Mouse (Mus musculus) forebrain, embryonic 13.5 days (tissue): ENCODE data around the gene Ptpn11. TPM values are rescaled to one million over a fixed set of nuclear protein-coding genes. Genes with fewer than 3 reads are reported as not detected.

Experiments used
- ATAC-seq: fragments of 200-750 bp; cut with Nextera tagmentation; 2 replicates; pipeline ENCODE4 v1.8.0; 2017
- H3K27ac ChIP-seq: fragments of 300-500 bp; sonication (generic); 2 replicates; pipeline ENCODE4 v1.5.1; 2015; ENCODE audit warnings: inconsistent platforms, mild to moderate bottlenecking, moderate library complexity
- H3K27me3 ChIP-seq: fragments of 300-500 bp; sonication (generic); 2 replicates; pipeline ENCODE4 v1.6.1; 2015; ENCODE audit warnings: mild to moderate bottlenecking, inconsistent platforms
- H3K36me3 ChIP-seq: fragments of 300-500 bp; sonication (generic); 2 replicates; pipeline ENCODE4 v1.6.1; 2015; ENCODE audit warnings: mild to moderate bottlenecking, inconsistent platforms; ENCODE audit not compliant: poor library complexity, severe bottlenecking
- H3K4me1 ChIP-seq: fragments of 300-500 bp; sonication (generic); 2 replicates; pipeline ENCODE4 v1.6.1; 2015; ENCODE audit warnings: inconsistent platforms
- H3K4me2 ChIP-seq: fragments of 300-500 bp; sonication (generic); 2 replicates; pipeline ENCODE4 v1.6.1; 2015; ENCODE audit warnings: inconsistent platforms, mild to moderate bottlenecking, moderate library complexity
- H3K4me3 ChIP-seq: fragments of 300-500 bp; sonication (generic); 2 replicates; pipeline ENCODE4 v1.5.1; 2015; ENCODE audit warnings: mild to moderate bottlenecking, inconsistent platforms
- H3K9ac ChIP-seq: fragments of 300-500 bp; sonication (generic); 2 replicates; pipeline ENCODE4 v1.6.1; 2015; ENCODE audit warnings: mild to moderate bottlenecking, inconsistent platforms
- H3K9me3 ChIP-seq: fragments of 300-500 bp; sonication (generic); replicated peaks from 2 replicates; pipeline ENCODE4 v1.6.1; 2016; ENCODE audit warnings: inconsistent platforms
- WGBS: fragments of 180-500 bp; shearing (Covaris S2); methylation state at CpG from one replicate; pipeline ENCODE4 v1.1.7; 2015; 5-methylcytosine and 5-hydroxymethylcytosine counted together
- polyA plus RNA-seq: library from polyadenylated mRNA; unstranded; fragments of >200 nt; fragmentation: Nextera tagmentation; extraction: Ambion mirVana; gene quantifications from 2 replicates; pipeline ENCODE4 v1.2.1, GENCODE M21; 2015

Ptpn11 gene
- polyA plus RNA-seq, 1 experiment from 2014 or later, result 27.8 TPM

DNA sequence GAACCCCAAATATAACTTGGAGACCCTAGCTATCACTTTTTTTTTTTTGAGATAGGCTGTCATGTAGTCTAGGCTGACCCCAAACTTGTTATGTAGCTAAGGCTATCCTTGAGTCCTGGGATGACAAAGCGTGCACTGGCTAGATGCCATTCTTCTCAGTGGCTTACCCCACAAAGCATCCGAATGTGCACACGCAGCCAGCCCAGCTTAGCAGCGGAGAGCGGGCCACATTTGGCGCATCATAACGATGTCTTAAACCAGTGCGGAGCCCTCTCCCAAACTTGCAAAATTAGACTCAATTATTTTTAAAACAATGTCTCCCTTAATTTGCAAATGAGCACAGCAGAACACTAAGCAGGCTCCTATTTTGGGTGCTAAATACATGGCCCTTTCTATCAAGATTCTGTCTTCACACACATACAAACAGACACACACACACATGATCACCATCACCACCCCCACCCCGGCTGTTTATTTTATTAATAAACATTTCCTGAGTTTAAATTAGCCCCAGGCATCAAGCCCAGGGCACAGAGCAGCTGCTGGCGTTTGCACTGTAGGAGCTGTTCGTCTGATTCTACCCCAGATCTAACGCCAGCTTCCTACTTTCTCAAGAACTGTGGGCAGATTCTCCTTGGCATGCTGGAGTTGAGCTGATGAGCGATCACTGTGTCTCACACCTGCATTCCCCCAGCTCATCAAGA is 71.7 kb downstream of the Ptpn11 start:
- Histone ChIP-seq H3K4me2 (no peak overlapping the region), H3K27ac (peak overlapping the region; percentile 54; the same call in 1 of the 2 replicates), H3K4me1 (peaks cover 50% of the 10 kb centered on the region), H3K9me3 (no peaks in the 10 kb centered on the region), H3K36me3 (no peaks in the 10 kb centered on the region), H3K4me3 (no peak overlapping the region), H3K27me3 (no peaks in the 10 kb centered on the region), H3K9ac (no peak overlapping the region)
- 60% methylated on average over 13 of the region's 13 CpGs for WGBS
- no peak for ATAC-seq

DNA sequence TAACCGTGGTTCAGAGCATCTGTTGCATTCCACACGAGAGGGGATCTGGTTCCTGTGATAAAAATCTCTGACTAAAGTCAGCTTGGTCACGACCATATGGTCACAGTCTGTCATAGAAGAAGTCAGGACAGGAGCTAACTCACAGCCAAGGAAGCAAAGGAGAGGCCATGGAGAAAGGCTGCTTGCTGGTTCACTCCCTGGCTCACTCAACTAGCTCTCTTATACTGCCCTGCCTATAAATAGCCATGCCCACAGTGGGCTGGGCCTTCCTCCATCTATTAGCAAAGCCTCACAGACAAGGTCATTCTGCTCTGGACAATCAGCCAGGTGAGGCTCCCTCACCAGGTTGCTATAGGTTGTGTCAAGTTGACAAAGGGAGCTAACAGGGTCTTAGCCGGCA is 72.9 kb downstream of the Ptpn11 start:
- H3K27ac ChIP-seq, result 0 out of 2 replicates have a peak overlapping the region, but pooled peaks have one; percentile 10
- H3K27me3 ChIP-seq, result no peaks in the 10 kb centered on the region
- no peaks in the 10 kb centered on the region for H3K9me3 ChIP-seq
- no peak overlapping the region for H3K9ac ChIP-seq
- H3K4me3 ChIP-seq, result no peak overlapping the region
- H3K36me3 ChIP-seq, result no peaks in the 10 kb centered on the region
- peaks cover 48% of the 10 kb centered on the region for H3K4me1 ChIP-seq
- no peak overlapping the region for H3K4me2 ChIP-seq
- no peak for ATAC-seq
- 86% methylated on average over 4 of the region's 4 CpGs for WGBS

DNA sequence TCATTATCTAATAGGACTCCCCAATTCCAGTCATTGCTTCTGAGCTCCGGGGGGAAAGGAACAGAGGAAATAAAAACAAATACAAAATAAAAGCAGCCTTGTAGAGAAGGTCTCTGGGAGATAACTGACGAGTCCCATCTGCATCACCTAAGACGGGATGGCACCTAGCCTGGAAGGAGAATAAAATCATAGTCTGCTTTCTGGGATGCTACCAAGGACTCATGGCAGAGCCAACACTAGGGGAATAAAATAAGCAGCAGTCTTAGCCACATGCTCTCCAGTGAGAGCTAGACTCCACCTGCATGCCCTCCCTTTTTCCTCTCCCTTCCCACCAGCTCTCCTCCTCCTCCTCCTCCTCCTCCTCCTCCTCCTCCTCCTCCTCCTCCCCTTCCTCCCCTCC is 74.3 kb downstream of the Ptpn11 start:
- Histone ChIP-seq H3K4me2 (no peak overlapping the region), H3K4me3 (no peak overlapping the region), H3K27me3 (no peaks in the 10 kb centered on the region), H3K9me3 (no peaks in the 10 kb centered on the region), H3K4me1 (peaks cover 46% of the 10 kb centered on the region), H3K27ac (peak overlapping the region; percentile 91), H3K9ac (no peak overlapping the region), H3K36me3 (no peaks in the 10 kb centered on the region)
- WGBS, result 68% methylated on average over 3 of the region's 3 CpGs
- no peak for ATAC-seq

DNA sequence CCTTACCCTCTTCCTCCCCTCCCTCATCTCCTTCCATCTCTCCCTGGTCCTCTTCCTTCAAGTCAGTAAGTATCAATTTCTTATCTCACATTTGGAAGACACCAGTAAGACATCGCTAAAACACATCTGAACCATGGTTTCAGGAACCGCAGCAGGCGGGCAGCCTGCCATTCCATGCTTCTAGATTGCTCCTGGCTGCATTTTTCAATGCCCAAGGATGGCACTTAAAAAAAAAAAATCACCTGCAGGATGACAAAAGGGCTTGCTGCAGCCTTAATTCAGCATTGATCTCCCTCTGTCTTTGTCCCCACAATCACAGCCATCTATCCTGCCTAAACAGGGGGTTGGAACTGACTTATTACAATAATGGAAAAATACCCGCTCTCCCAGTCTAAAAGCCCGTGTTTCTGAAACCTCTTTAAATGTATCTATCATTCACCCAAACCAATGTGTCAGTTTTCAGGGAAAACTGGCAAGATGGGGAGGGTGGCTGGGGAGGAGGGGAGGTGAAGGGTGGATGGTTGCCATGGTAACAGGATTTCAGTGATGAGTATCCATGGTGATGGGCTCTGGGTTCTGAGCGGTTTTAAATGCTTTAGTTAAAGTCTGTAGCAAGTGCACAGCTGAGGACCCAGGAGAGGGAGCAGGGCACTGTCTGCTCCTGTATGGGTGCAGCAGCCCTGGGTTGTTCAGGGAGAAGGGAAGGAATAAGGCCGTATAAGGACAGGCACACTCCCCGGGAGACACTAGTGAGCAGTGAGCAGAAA is 75.6 kb downstream of the Ptpn11 start:
- no peaks in the 10 kb centered on the region for H3K36me3 ChIP-seq
- H3K27me3 ChIP-seq, result no peaks in the 10 kb centered on the region
- WGBS, result 31% methylated on average over 8 of the region's 8 CpGs
- H3K4me2 ChIP-seq, result peak overlapping the region; percentile 17
- peak overlapping the region; percentile 91 for H3K27ac ChIP-seq
- 0 out of 2 replicates have a peak overlapping the region, but pooled peaks have one; percentile 6 for H3K9ac ChIP-seq
- H3K4me1 ChIP-seq, result peaks cover 46% of the 10 kb centered on the region
- no peak overlapping the region for H3K4me3 ChIP-seq
- no peaks in the 10 kb centered on the region for H3K9me3 ChIP-seq
- peak; percentile 91 for ATAC-seq

DNA sequence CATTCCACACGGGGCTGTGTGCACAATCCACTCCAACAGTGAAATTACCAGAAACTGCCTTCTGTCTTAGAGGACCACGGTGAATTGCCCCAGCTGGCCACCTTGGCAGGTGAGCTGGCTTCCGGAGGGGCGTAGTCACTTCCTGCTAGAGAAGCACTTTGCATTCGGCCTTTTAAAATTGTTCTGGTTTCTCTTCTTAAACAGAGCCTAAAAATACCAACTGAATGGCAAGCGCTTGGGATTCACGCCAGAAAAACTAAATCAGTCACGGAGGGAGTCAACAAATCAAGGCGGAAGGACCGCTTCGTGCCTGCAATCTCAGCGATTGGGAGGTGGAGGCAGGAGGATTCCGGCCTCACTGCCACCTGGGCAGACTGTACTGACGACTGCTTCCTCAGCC is 77.0 kb downstream of the Ptpn11 start:
- Histone ChIP-seq H3K4me2 (no peak overlapping the region), H3K9ac (no peak overlapping the region), H3K27ac (peak overlapping the region; percentile 91), H3K4me3 (no peak overlapping the region), H3K36me3 (no peaks in the 10 kb centered on the region), H3K27me3 (no peaks in the 10 kb centered on the region), H3K4me1 (peaks cover 40% of the 10 kb centered on the region), H3K9me3 (no peaks in the 10 kb centered on the region)
- no peak for ATAC-seq
- WGBS, result 78% methylated on average over 14 of the region's 14 CpGs

DNA sequence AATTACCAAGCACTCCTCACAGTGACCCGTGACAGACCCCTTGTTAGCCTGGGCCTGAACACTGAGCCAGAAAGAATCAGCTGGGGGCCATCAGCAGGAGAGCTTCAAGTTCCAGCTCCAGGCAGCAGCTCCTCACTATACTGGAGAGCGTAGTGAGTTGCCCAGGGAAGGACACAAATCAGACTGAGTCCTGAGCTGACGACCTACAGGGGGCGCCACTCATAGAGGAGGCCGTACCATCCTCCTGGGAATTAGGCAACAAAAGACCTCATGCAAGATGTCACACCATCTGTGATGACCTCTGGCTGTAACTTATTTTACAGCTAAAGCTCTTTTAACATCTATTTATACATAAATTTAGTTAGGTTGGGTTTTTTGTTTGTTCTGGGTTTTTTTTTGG is 78.8 kb downstream of the Ptpn11 start:
- Histone ChIP-seq H3K4me1 (peaks cover 28% of the 10 kb centered on the region), H3K9ac (no peak overlapping the region), H3K36me3 (no peaks in the 10 kb centered on the region), H3K27me3 (no peaks in the 10 kb centered on the region), H3K9me3 (no peaks in the 10 kb centered on the region), H3K27ac (no peak overlapping the region), H3K4me2 (no peak overlapping the region), H3K4me3 (no peak overlapping the region)
- WGBS, result 74% methylated on average over 5 of the region's 5 CpGs
- no peak for ATAC-seq

DNA sequence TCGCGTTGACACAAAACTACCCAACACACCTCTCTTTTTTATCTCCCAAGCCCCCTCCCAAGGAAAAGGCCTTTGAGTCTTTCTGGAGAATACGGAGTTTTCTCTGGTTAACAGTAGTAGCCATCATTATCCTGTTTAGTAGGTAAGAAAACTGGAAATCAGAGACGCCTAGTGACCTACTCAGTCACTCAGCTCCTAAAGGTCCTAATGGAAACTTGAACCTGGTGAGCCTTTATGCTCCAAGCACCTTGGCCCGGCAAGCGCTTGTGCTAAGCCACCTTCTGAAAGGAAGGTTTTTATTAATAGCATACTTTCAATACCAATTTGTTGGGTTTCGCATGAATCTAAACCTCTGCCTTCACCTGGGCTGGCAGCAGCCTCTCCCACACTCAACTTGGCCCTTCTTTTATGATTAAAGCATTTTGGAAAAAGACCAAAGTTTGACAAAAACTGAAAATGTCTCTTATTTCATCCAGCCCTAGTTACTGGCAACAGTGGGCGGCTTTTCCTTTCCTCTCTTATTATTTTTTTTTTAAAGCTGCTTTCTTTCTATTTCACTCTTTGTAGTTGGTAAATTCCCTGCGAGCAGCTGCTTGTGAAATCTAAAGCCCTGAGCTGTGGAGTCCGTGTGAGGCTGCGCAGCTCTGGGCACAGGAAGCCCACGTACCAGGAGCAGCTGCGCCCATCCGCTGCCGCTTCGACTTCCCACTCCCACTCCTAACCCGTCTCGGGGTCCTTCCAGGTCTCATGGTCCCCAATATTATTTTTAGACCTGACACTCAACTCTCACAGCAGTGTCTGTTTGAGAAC is 79.9 kb downstream of the Ptpn11 start:
- Histone ChIP-seq H3K4me3 (no peak overlapping the region), H3K4me2 (no peak overlapping the region), H3K36me3 (no peaks in the 10 kb centered on the region), H3K9me3 (no peaks in the 10 kb centered on the region), H3K4me1 (peaks cover 21% of the 10 kb centered on the region), H3K9ac (no peak overlapping the region), H3K27me3 (no peaks in the 10 kb centered on the region), H3K27ac (no peak overlapping the region)
- ATAC-seq, result no peak
- WGBS, result 88% methylated on average over 18 of the region's 18 CpGs

DNA sequence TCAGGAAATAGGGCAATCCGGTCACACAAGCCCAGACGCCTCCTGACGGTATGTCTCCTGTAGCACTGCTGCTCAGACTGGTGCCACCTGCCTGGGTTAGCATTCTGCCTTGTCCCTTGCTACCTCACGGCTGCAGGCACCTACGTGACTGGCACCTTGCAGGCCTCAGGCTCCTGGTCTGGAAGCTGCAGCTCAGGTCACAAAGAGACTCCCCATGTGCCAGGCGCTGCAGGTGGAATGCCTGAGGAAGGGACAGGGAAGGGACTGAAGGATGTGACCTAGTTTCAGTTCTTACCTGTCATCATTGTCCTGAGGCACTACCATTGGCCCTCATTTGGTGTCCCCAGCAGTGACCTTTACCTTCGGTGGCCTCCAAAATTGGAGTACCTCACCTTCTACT is 82.0 kb downstream of the Ptpn11 start:
- H3K9ac ChIP-seq, result no peak overlapping the region
- no peaks in the 10 kb centered on the region for H3K27me3 ChIP-seq
- H3K27ac ChIP-seq, result no peak overlapping the region
- H3K36me3 ChIP-seq, result no peaks in the 10 kb centered on the region
- ATAC-seq, result no peak
- no peak overlapping the region for H3K4me2 ChIP-seq
- 84% methylated on average over 7 of the region's 7 CpGs for WGBS
- H3K4me1 ChIP-seq, result no peaks in the 10 kb centered on the region; the same call in 1 of the 2 replicates
- H3K4me3 ChIP-seq, result no peak overlapping the region
- H3K9me3 ChIP-seq, result no peaks in the 10 kb centered on the region

DNA sequence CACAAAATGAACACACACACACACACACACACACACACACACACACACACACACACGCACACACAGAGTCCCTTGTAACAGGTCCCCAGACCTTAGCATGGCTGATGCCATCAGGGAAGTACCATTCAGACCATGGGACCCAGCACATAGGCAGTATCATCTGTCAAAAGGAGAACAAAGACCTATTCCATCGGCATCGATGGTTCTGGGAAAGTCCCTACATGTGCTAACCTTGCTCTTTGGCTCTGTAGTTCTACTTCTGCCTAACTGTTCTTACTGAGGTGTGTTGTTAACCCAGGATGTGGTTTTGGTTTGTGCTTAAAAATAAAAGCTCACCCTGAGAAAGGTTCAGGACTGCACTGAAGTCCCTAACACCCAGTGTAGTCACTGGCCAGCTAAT is 84.3 kb downstream of the Ptpn11 start:
- Histone ChIP-seq H3K27ac (no peak overlapping the region), H3K9ac (no peak overlapping the region), H3K27me3 (no peaks in the 10 kb centered on the region), H3K4me3 (no peak overlapping the region), H3K9me3 (no peaks in the 10 kb centered on the region), H3K4me1 (no peaks in the 10 kb centered on the region), H3K4me2 (no peak overlapping the region), H3K36me3 (no peaks in the 10 kb centered on the region)
- no peak for ATAC-seq
- WGBS, result 88% methylated on average over 3 of the region's 3 CpGs

DNA sequence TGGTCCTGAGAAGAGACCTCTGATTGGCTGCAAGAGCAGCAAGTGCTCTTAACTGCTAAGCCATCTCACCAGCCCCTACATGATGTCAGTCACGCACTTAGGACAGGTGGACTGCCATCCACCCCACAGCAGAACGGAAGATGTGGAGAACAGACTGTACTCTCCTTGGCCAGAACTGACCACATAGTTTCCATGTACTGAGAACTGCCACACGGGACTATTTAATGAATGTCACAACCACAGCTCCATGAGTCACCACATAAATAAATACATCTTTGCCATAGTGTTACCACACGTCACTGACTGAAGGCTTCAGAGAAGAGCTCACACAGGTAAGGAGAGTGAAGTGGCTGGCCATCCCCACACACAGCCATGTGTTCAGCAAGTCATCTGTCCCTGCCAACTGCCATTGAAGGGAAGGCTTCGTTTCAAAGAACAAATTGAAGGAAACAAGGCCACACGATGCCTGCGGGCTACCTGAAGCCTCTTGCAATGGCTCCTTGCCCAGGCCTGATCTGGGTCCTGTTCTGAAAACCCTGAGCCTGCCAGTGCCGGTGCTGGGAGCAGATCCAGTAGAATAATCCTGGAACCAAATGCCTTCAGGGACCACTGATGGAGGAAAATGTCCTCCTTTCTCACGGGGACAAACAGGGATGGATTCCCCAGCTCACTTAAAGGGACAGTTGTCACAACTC is 90.2 kb downstream of the Ptpn11 start:
- Histone ChIP-seq H3K36me3 (no peaks in the 10 kb centered on the region), H3K9ac (no peak overlapping the region), H3K27me3 (no peaks in the 10 kb centered on the region), H3K4me3 (no peak overlapping the region), H3K4me2 (no peak overlapping the region), H3K4me1 (no peaks in the 10 kb centered on the region), H3K9me3 (no peaks in the 10 kb centered on the region), H3K27ac (no peak overlapping the region)
- WGBS, result 83% methylated on average over 9 of the region's 9 CpGs
- ATAC-seq, result no peak

DNA sequence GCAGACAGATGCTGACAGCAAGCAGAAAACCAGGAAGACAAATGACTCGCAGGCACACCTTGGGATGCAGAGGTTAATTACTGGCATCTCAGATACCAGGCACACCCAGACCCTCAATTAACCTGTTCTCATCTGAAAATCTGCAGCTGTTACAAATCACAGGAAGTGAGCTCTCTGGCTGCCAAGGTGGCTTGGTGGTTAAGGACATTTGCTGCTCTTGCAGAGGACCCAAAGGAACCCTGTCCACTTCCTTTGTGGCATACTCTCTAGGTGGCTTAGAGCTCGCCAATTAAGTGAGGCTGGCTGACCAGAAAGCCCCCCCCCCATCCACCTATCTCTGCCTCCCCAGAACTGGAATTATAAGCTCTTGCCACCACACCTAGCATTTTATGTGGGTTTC is 91.1 kb downstream of the Ptpn11 start:
- WGBS, result 65% methylated on average over 2 of the region's 2 CpGs
- Histone ChIP-seq H3K4me1 (no peaks in the 10 kb centered on the region), H3K27me3 (no peaks in the 10 kb centered on the region), H3K4me2 (no peak overlapping the region), H3K36me3 (no peaks in the 10 kb centered on the region), H3K4me3 (no peak overlapping the region), H3K9me3 (no peaks in the 10 kb centered on the region), H3K9ac (no peak overlapping the region), H3K27ac (0 out of 2 replicates have a peak overlapping the region, but pooled peaks have one; percentile 1)
- ATAC-seq, result no peak
